Mouse (Mus musculus): ENCODE measurements at regions not wholly inside any gene's neighbourhood (a gene's known extent, or its start where the extent isn't known, plus 50 kb on each side); places are given as distances from the start of the nearest gene placed in this dataset.

DNA sequence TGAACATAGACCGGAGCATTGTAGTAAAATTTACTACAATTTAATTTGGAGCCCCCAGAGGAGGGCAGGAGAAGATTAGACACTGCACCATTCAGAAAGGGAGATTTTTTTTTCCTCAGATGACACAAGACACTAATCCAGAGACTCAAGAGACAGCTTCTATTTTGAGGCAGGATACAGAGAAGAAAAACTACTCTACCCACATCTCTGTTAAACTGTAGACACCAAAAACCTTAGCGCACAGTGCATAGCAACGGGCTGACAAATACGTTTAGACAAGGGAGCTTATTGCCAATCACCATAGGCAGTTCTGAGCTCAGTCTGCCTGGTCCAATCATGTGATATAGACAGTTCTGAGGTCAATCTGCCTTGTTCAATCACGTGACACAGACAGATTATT is 381.1 kb upstream of the Adgrl2 start:
- 87% methylated on average over 5 of the region's 5 CpGs for WGBS
- no peak for ATAC-seq (ENCODE audit: low read depth)
- no peak overlapping the region for H3K27ac ChIP-seq (ENCODE audit: low read depth, low read length)
- no peak overlapping the region for H3K4me2 ChIP-seq (ENCODE audit: low read depth, low read length)
- no peaks in the 10 kb centered on the region for H3K27me3 ChIP-seq (ENCODE audit: control insufficient read depth, insufficient read depth, low read length)
- no peak overlapping the region for H3K4me3 ChIP-seq (ENCODE audit: low read depth, low read length)
- H3K9ac ChIP-seq (replicated peaks; ENCODE audit: low read depth, low read length): no peak overlapping the region
- no peaks in the 10 kb centered on the region for H3K36me3 ChIP-seq (ENCODE audit: control insufficient read depth, insufficient read depth, low read length)
- H3K9me3 ChIP-seq (ENCODE audit: control insufficient read depth, low read length): no peaks in the 10 kb centered on the region
- H3K4me1 ChIP-seq (ENCODE audit: control insufficient read depth, insufficient read depth, low read length): no peaks in the 10 kb centered on the region

- Histone ChIP-seq H3K4me3 (ENCODE audit: low read depth, low read length) (no peak overlapping the region), H3K4me2 (ENCODE audit: low read depth, low read length) (no peak overlapping the region), H3K4me1 (ENCODE audit: control insufficient read depth, insufficient read depth, low read length) (no peaks in the 10 kb centered on the region), H3K36me3 (ENCODE audit: control insufficient read depth, insufficient read depth, low read length) (no peaks in the 10 kb centered on the region), H3K27me3 (ENCODE audit: control insufficient read depth, insufficient read depth, low read length) (no peaks in the 10 kb centered on the region), H3K9me3 (ENCODE audit: control insufficient read depth, low read length) (no peaks in the 10 kb centered on the region), H3K9ac (replicated peaks; ENCODE audit: low read depth, low read length) (no peak overlapping the region), H3K27ac (ENCODE audit: low read depth, low read length) (no peak overlapping the region)
- ATAC-seq (ENCODE audit: low read depth): no peak
- 88% methylated on average over 6 of the region's 6 CpGs for WGBS
These were observed 380.3 kb upstream of the Adgrl2 start for GRCm38 (mm10) chr3:149370517-149371227.

- Histone ChIP-seq H3K27me3 (ENCODE audit: control insufficient read depth, insufficient read depth, low read length) (no peaks in the 10 kb centered on the region), H3K27ac (ENCODE audit: low read depth, low read length) (no peak overlapping the region), H3K36me3 (ENCODE audit: control insufficient read depth, insufficient read depth, low read length) (no peaks in the 10 kb centered on the region), H3K4me3 (ENCODE audit: low read depth, low read length) (no peak overlapping the region), H3K4me1 (ENCODE audit: control insufficient read depth, insufficient read depth, low read length) (no peaks in the 10 kb centered on the region), H3K4me2 (ENCODE audit: low read depth, low read length) (no peak overlapping the region), H3K9me3 (ENCODE audit: control insufficient read depth, low read length) (no peaks in the 10 kb centered on the region), H3K9ac (replicated peaks; ENCODE audit: low read depth, low read length) (no peak overlapping the region)
- WGBS: 90% methylated on average over 3 of the region's 3 CpGs
- no peak for ATAC-seq (ENCODE audit: low read depth)
These were observed 377.5 kb upstream of the Adgrl2 start for GRCm38 (mm10) chr3:149367888-149368287.

- peaks cover 13% of the 10 kb centered on the region for H3K4me1 ChIP-seq (ENCODE audit: control insufficient read depth, insufficient read depth, low read length)
- no peak overlapping the region for H3K4me3 ChIP-seq (ENCODE audit: low read depth, low read length)
- no peaks in the 10 kb centered on the region for H3K9me3 ChIP-seq (ENCODE audit: control insufficient read depth, low read length)
- H3K4me2 ChIP-seq (ENCODE audit: low read depth, low read length): no peak overlapping the region
- 87% methylated on average over 2 of the region's 2 CpGs for WGBS
- ATAC-seq (ENCODE audit: low read depth): no peak
- H3K27ac ChIP-seq (ENCODE audit: low read depth, low read length): no peak overlapping the region
- H3K36me3 ChIP-seq (ENCODE audit: control insufficient read depth, insufficient read depth, low read length): no peaks in the 10 kb centered on the region
- H3K9ac ChIP-seq (replicated peaks; ENCODE audit: low read depth, low read length): no peak overlapping the region
- H3K27me3 ChIP-seq (ENCODE audit: control insufficient read depth, insufficient read depth, low read length): no peaks in the 10 kb centered on the region
These were observed 369.8 kb upstream of the Adgrl2 start for GRCm38 (mm10) chr3:149360164-149360563.

DNA sequence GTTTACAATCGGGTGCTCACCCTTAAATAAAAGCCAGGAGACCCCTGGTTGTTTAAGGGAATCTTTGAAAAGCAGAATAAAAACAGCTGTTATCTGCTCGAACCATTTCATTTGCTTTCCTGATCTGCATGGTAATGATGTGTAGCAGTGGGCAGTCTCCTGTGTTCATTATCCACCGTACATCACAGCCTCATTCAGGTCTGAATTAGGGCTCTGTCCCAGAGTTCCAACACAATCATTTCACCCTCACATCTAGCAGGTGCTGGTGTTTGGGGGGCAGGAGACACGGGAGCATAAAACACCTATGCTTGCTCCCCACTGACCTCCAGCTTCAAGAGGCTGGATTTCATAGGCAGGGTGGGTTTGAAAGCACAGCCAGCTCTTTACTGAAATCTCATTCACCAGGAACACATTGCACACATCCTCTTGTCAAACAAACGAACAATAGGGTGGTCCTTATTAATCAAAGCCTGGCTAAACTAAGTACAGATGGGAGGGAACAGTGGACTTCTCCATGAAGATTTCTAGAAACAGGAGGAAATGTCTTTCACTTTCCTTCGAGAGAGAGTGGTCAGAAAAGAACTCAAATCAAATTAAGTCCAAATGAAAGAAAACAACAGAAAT is 368.3 kb upstream of the Adgrl2 start:
- Histone ChIP-seq H3K9me3 (ENCODE audit: control insufficient read depth, low read length) (no peaks in the 10 kb centered on the region), H3K4me2 (ENCODE audit: low read depth, low read length) (peak overlapping the region; percentile 14), H3K27ac (ENCODE audit: low read depth, low read length) (0 out of 2 replicates have a peak overlapping the region, but pooled peaks have one; percentile 17), H3K36me3 (ENCODE audit: control insufficient read depth, insufficient read depth, low read length) (no peaks in the 10 kb centered on the region), H3K4me1 (ENCODE audit: control insufficient read depth, insufficient read depth, low read length) (peaks cover 13% of the 10 kb centered on the region), H3K27me3 (ENCODE audit: control insufficient read depth, insufficient read depth, low read length) (no peaks in the 10 kb centered on the region), H3K4me3 (ENCODE audit: low read depth, low read length) (no peak overlapping the region), H3K9ac (replicated peaks; ENCODE audit: low read depth, low read length) (no peak overlapping the region)
- ATAC-seq (ENCODE audit: low read depth): peak; percentile 79
- 18% methylated on average over 6 of the region's 6 CpGs for WGBS

DNA sequence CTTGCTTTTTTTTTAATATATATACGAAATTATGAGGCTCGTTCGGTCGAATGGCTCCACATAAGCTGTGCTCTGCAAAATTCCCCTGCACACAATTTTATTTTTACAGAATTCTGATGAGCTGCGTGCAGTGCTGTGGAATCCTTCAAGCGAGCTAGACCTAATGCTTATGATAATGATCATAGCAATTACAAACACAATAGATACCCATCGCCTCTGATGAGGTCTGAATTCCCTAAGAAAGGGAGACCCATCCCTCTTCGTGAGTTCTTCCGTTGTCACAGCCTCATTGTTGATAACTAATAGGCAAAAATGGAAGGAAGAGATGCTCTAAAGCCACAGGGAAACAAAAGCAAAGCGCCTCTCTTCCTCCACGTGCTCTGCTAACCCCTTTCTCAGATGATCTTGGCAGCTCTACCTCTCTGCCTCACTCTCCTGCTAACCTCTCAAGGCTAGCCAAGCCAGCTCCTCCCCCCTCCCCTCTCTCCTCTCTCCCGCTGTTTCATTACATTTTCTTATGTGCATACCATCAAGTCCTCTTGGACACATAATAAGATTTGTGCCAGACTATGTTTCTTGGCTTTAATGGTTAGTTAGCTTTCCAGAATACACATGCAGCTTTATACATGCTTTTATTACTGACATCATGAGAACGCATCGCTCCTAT is 367.7 kb upstream of the Adgrl2 start:
- peak overlapping the region; percentile 52; the same call in 1 of the 2 replicates for H3K27ac ChIP-seq (ENCODE audit: low read depth, low read length)
- whole genome bisulfite sequencing: 23% methylated on average over 14 of the region's 14 CpGs
- H3K4me2 ChIP-seq (ENCODE audit: low read depth, low read length): peak overlapping the region; percentile 14
- no peak overlapping the region for H3K9ac ChIP-seq (replicated peaks; ENCODE audit: low read depth, low read length)
- H3K27me3 ChIP-seq (ENCODE audit: control insufficient read depth, insufficient read depth, low read length): no peaks in the 10 kb centered on the region
- no peaks in the 10 kb centered on the region for H3K36me3 ChIP-seq (ENCODE audit: control insufficient read depth, insufficient read depth, low read length)
- H3K4me3 ChIP-seq (ENCODE audit: low read depth, low read length): no peak overlapping the region
- H3K4me1 ChIP-seq (ENCODE audit: control insufficient read depth, insufficient read depth, low read length): peaks cover 13% of the 10 kb centered on the region
- peak; percentile 84 for ATAC-seq (ENCODE audit: low read depth)
- H3K9me3 ChIP-seq (ENCODE audit: control insufficient read depth, low read length): no peaks in the 10 kb centered on the region

DNA sequence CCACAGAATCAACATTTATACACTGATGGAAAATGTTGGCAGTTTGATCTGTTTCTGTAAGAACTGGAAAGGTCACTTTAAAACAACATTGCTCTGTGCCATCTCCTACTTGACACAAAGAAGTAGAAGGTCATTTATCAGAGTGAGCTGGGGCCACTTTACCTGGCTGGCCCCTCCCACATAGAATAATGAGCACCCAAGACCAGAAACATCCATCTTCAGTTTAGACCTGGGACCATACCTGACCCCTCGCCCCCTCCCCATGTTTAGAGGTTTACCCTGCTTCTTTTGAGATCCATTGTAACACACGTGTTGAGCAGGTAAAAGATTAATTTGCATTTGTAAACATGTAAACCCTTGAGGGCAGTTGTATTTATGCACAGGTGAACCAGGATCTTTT is 366.8 kb upstream of the Adgrl2 start:
- Histone ChIP-seq H3K4me3 (ENCODE audit: low read depth, low read length) (no peak overlapping the region), H3K9ac (replicated peaks; ENCODE audit: low read depth, low read length) (no peak overlapping the region), H3K9me3 (ENCODE audit: control insufficient read depth, low read length) (no peaks in the 10 kb centered on the region), H3K27ac (ENCODE audit: low read depth, low read length) (no peak overlapping the region), H3K4me2 (ENCODE audit: low read depth, low read length) (no peak overlapping the region), H3K4me1 (ENCODE audit: control insufficient read depth, insufficient read depth, low read length) (peaks cover 13% of the 10 kb centered on the region), H3K27me3 (ENCODE audit: control insufficient read depth, insufficient read depth, low read length) (no peaks in the 10 kb centered on the region), H3K36me3 (ENCODE audit: control insufficient read depth, insufficient read depth, low read length) (no peaks in the 10 kb centered on the region)
- ATAC-seq (ENCODE audit: low read depth): no peak
- WGBS: 45% methylated on average over 2 of the region's 2 CpGs

- no peak overlapping the region for H3K4me3 ChIP-seq (ENCODE audit: low read depth, low read length)
- peaks cover 13% of the 10 kb centered on the region for H3K4me1 ChIP-seq (ENCODE audit: control insufficient read depth, insufficient read depth, low read length)
- no peaks in the 10 kb centered on the region for H3K36me3 ChIP-seq (ENCODE audit: control insufficient read depth, insufficient read depth, low read length)
- no peak for ATAC-seq (ENCODE audit: low read depth)
- H3K4me2 ChIP-seq (ENCODE audit: low read depth, low read length): no peak overlapping the region
- H3K9me3 ChIP-seq (ENCODE audit: control insufficient read depth, low read length): no peaks in the 10 kb centered on the region
- 86% methylated on average over 11 of the region's 11 CpGs for WGBS
- no peak overlapping the region for H3K27ac ChIP-seq (ENCODE audit: low read depth, low read length)
- H3K9ac ChIP-seq (replicated peaks; ENCODE audit: low read depth, low read length): no peak overlapping the region
- H3K27me3 ChIP-seq (ENCODE audit: control insufficient read depth, insufficient read depth, low read length): no peaks in the 10 kb centered on the region
These were observed 365.0 kb upstream of the Adgrl2 start for GRCm38 (mm10) chr3:149355362-149355761.

GRCm38 (mm10) chr3:149353958-149354357 is 363.6 kb upstream of the Adgrl2 start:
- no peaks in the 10 kb centered on the region for H3K9me3 ChIP-seq (ENCODE audit: control insufficient read depth, low read length)

More at GRCm38 (mm10) chr3:149353958-149354357, 363.6 kb upstream of the Adgrl2 start:
- H3K9ac ChIP-seq (replicated peaks; ENCODE audit: low read depth, low read length): no peak overlapping the region
- no peak overlapping the region for H3K27ac ChIP-seq (ENCODE audit: low read depth, low read length)
- no peak for ATAC-seq (ENCODE audit: low read depth)
- no peak overlapping the region for H3K4me2 ChIP-seq (ENCODE audit: low read depth, low read length)
- H3K27me3 ChIP-seq (ENCODE audit: control insufficient read depth, insufficient read depth, low read length): no peaks in the 10 kb centered on the region
- H3K4me1 ChIP-seq (ENCODE audit: control insufficient read depth, insufficient read depth, low read length): peaks cover 13% of the 10 kb centered on the region
- WGBS: 85% methylated on average over 5 of the region's 5 CpGs
- H3K36me3 ChIP-seq (ENCODE audit: control insufficient read depth, insufficient read depth, low read length): no peaks in the 10 kb centered on the region
- H3K4me3 ChIP-seq (ENCODE audit: low read depth, low read length): no peak overlapping the region
